Mouse (Mus musculus) CH12.LX (cell line): Measurements from ENCODE around the gene Ccdc38. TPM values are rescaled to one million over a fixed set of nuclear protein-coding genes. Genes with fewer than 3 reads are reported as not detected.
A peak's percentile ranks its signal among the peaks of the same experiment; 100 is the strongest.

Experiments
- DNase-seq: peaks from one replicate; pipeline ENCODE4 v3.0.0-alpha.2; 2013; ENCODE audit errors: extremely low read depth
- H3K27ac ChIP-seq: 2 replicates; pipeline ENCODE4 v1.5.1; 2012; ENCODE audit warnings: low read depth, mild to moderate bottlenecking, control low read depth, moderate library complexity; ENCODE audit not compliant: insufficient read depth
- H3K27me3 ChIP-seq: replicated peaks from 2 replicates; pipeline ENCODE3; 2012; ENCODE audit warnings: inconsistent platforms
- H3K36me3 ChIP-seq, 2 experiments: replicated peaks in 1 of 2; 2 replicates each; pipeline versions ENCODE3 to v1.6.1; 2012; ENCODE audit warnings: inconsistent platforms in 1 of 2, low read length in 1 of 2, mild to moderate bottlenecking in 1 of 2, mixed read lengths in 1 of 2, moderate library complexity in 1 of 2; ENCODE audit not compliant: control insufficient read depth in 1 of 2, insufficient read depth in 1 of 2
- H3K4me1 ChIP-seq, 2 experiments: 2 replicates each; pipeline ENCODE4 v1.6.1; 2012; ENCODE audit warnings: inconsistent platforms in 1 of 2, moderate library complexity in 1 of 2; ENCODE audit not compliant: insufficient read depth in 2 of 2, control insufficient read depth in 1 of 2
- H3K4me2 ChIP-seq: 2 replicates; pipeline ENCODE4 v1.6.1; 2012; ENCODE audit warnings: low read depth, mild to moderate bottlenecking, control low read depth; ENCODE audit not compliant: poor library complexity, insufficient read depth, severe bottlenecking
- H3K4me3 ChIP-seq, 3 experiments: fragments of 150-350 bp in 1 of 3; sonication (generic) in 1 of 3; replicated peaks in 1 of 3; 2 replicates each; pipeline versions ENCODE3 to v1.5.1; 2011 to 2012; ENCODE audit warnings: low read depth in 2 of 3, low read length in 2 of 3, mild to moderate bottlenecking in 2 of 3, moderate library complexity in 2 of 3, control low read depth in 1 of 3, improper control_type of control experiment in 1 of 3, inconsistent platforms in 1 of 3, mixed read lengths in 1 of 3; ENCODE audit not compliant: poor library complexity in 1 of 3
- H3K79me2 ChIP-seq: replicated peaks from 2 replicates; pipeline ENCODE4 v1.6.1; 2012; ENCODE audit warnings: mild to moderate bottlenecking, moderate library complexity; ENCODE audit not compliant: control insufficient read depth, poor library complexity, insufficient read depth, severe bottlenecking; ENCODE audit errors: extremely low read depth
- H3K9ac ChIP-seq: 2 replicates; pipeline ENCODE4 v1.6.1; 2012; ENCODE audit warnings: low read depth, mild to moderate bottlenecking, control low read depth, moderate library complexity; ENCODE audit not compliant: insufficient read depth
- H3K9me3 ChIP-seq: replicated peaks from 2 replicates; pipeline ENCODE3; 2012; ENCODE audit warnings: low read length, inconsistent platforms, mixed read lengths
- BHLHE40 ChIP-seq: IDR thresholded peaks from 2 replicates; pipeline ENCODE4 v1.6.1; 2011; ENCODE audit warnings: mild to moderate bottlenecking, low read depth, low read length, improper control_type of control experiment
- CHD1 ChIP-seq: IDR thresholded peaks from 2 replicates; pipeline ENCODE4 v1.6.1; 2012; ENCODE audit warnings: low read depth, low read length, improper control_type of control experiment, inconsistent platforms
- EP300 ChIP-seq: IDR thresholded peaks from 2 replicates; pipeline ENCODE4 v1.6.1; 2011; ENCODE audit warnings: low read length, improper control_type of control experiment
- HCFC1 ChIP-seq: IDR thresholded peaks from 2 replicates; pipeline ENCODE4 v1.6.1; 2012; ENCODE audit warnings: low read depth, mild to moderate bottlenecking, inconsistent platforms, low read length, improper control_type of control experiment
- IRF4 ChIP-seq: IDR thresholded peaks from 2 replicates; pipeline ENCODE4 v1.6.1; 2014; ENCODE audit warnings: low read depth, mild to moderate bottlenecking, inconsistent platforms, low read length, improper control_type of control experiment
- KAT2A ChIP-seq: IDR thresholded peaks from 2 replicates; pipeline ENCODE4 v1.6.1; 2012; ENCODE audit warnings: low read length, improper control_type of control experiment, inconsistent platforms; ENCODE audit not compliant: insufficient replicate concordance
- MAZ ChIP-seq: IDR thresholded peaks from 2 replicates; pipeline ENCODE4 v1.6.1; 2012; ENCODE audit warnings: low read depth, mild to moderate bottlenecking, inconsistent platforms, low read length, improper control_type of control experiment, moderate library complexity
- MYC ChIP-seq: IDR thresholded peaks from 2 replicates; pipeline ENCODE4 v1.6.1; 2011; ENCODE audit warnings: low read depth, mild to moderate bottlenecking, improper control_type of control experiment, low read length
- POLR2AphosphoS2 ChIP-seq: IDR thresholded peaks from 2 replicates; pipeline ENCODE4 v1.6.1; 2011; ENCODE audit warnings: low read depth, low read length, improper control_type of control experiment
- RAD21 ChIP-seq: IDR thresholded peaks from 2 replicates; pipeline ENCODE4 v1.6.1; 2011; ENCODE audit warnings: low read depth, mild to moderate bottlenecking, low read length, improper control_type of control experiment, moderate library complexity
- SIN3A ChIP-seq: IDR thresholded peaks from 2 replicates; pipeline ENCODE4 v1.6.1; 2012; ENCODE audit warnings: low read length, improper control_type of control experiment, inconsistent platforms
- SMC3 ChIP-seq: IDR thresholded peaks from 2 replicates; pipeline ENCODE4 v1.6.1; 2011; ENCODE audit warnings: low read depth, low read length, improper control_type of control experiment
- TBP ChIP-seq: conservative IDR thresholded peaks from 2 replicates; pipeline ENCODE4 v1.6.1; 2011; ENCODE audit warnings: low read depth, low read length, improper control_type of control experiment
- TCF12 ChIP-seq: IDR thresholded peaks from 2 replicates; pipeline ENCODE4 v1.6.1; 2014; ENCODE audit warnings: low read depth, mild to moderate bottlenecking, inconsistent platforms, low read length, improper control_type of control experiment
- UBTF ChIP-seq: IDR thresholded peaks from 2 replicates; pipeline ENCODE4 v1.6.1; 2012; ENCODE audit warnings: low read depth, mild to moderate bottlenecking, inconsistent platforms, low read length, improper control_type of control experiment, moderate library complexity
- ZMIZ1 ChIP-seq: IDR thresholded peaks from 2 replicates; pipeline ENCODE4 v1.6.1; 2012; ENCODE audit warnings: low read depth, mild to moderate bottlenecking, inconsistent platforms, low read length, improper control_type of control experiment
- ZNF384 ChIP-seq: IDR thresholded peaks from 2 replicates; pipeline ENCODE4 v1.6.1; 2012; ENCODE audit warnings: low read depth, low read length, improper control_type of control experiment, inconsistent platforms
- dilution Hi-C: fragments of 300-500 bp; cut with MboI; formaldehyde crosslinking; loops from 2 replicates; pipeline ENCODE4 v1.14.3; 2020; ENCODE audit warnings: low sequenced_read_pairs; ENCODE audit not compliant: extremely low pct_unique_long_range_greater_than_20kb, extremely low pct_ligation_motif_present
- in situ Hi-C: fragments of 300-500 bp; cut with MboI; formaldehyde crosslinking; loops from 3 replicates; pipeline ENCODE4 v1.14.3; 2019; ENCODE audit warnings: low sequenced_read_pairs, low pct_ligation_motif_present, low pct_unique_long_range_greater_than_20kb, mixed read lengths
- polyA plus RNA-seq: library from polyadenylated mRNA; unstranded; fragments of >175 nt; gene quantifications from 2 replicates; pipeline ENCODE4 v1.2.1, GENCODE M21; 2012; ENCODE audit warnings: low read depth; ENCODE audit not compliant: insufficient read length
- total RNA-seq, 2 experiments: library from RNA; depleted of rRNA; stranded (reverse); fragments of 300-350 nt in 1 of 2; fragments of >200 nt in 1 of 2; gene quantifications; 2 replicates each; pipeline ENCODE4 v1.2.3; 2012 to 2014

Gene Ccdc38
- total and polyA plus RNA-seq, 3 experiments: 9.2 to 47.3 (median 17.9) TPM

GRCm38 (mm10) chr10:93614850-93615249 lies 74.4 kb downstream of the Ccdc38 start:
- peaks cover 0 to 8% of the 10 kb centered on the region in 2 experiments; a peak in 1 of 4 replicates for H3K4me1 ChIP-seq
- H3K4me3 ChIP-seq: no peak overlapping the region
- H3K4me2 ChIP-seq: no peak overlapping the region
- no peaks in the 10 kb centered on the region for H3K36me3 ChIP-seq
- TF ChIP-seq IRF4 (no peak), BHLHE40 (peak; percentile 80)
- in situ Hi-C loops (loop anchor here (10.0 kb wide), 1 partner anchor 70 kb away; no protein-coding TSS in a partner anchor), dilution Hi-C loops (no loop called here)
- H3K27me3 ChIP-seq: no peaks in the 10 kb centered on the region
- H3K79me2 ChIP-seq: no peaks in the 10 kb centered on the region
- no peak overlapping the region for H3K27ac ChIP-seq
- no peak overlapping the region for H3K9ac ChIP-seq
- DNase-seq: no peak
- H3K9me3 ChIP-seq: no peaks in the 10 kb centered on the region

- Histone ChIP-seq H3K27me3 (no peaks in the 10 kb centered on the region), H3K4me3 (no peak overlapping the region), H3K79me2 (no peaks in the 10 kb centered on the region), H3K4me2 (peak overlapping the region; percentile 44; the same call in 1 of the 2 replicates), H3K9ac (no peak overlapping the region), H3K4me1 (peaks cover 3% of the 10 kb centered on the region in 2 experiments; a peak in 1 of 4 replicates), H3K36me3 (no peaks in the 10 kb centered on the region), H3K9me3 (no peaks in the 10 kb centered on the region), H3K27ac (no peak overlapping the region)
- DNase-seq: no peak
- TF ChIP-seq EP300: no peak
- no peak for TF ChIP-seq RAD21
- TF ChIP-seq TCF12: no peak
- no peak for TF ChIP-seq TBP
- TF ChIP-seq BHLHE40: no peak
- no peak for TF ChIP-seq MAZ
- TF ChIP-seq SMC3: no peak
- TF ChIP-seq SIN3A: no peak
- no peak for TF ChIP-seq ZMIZ1
- TF ChIP-seq KAT2A: no peak
- TF ChIP-seq ZNF384: no peak
- no peak for TF ChIP-seq CHD1
- no peak for TF ChIP-seq MYC
- TF ChIP-seq HCFC1: no peak
- no peak for TF ChIP-seq POLR2AphosphoS2
- no peak for TF ChIP-seq UBTF
- in situ Hi-C loops (no loop called here), dilution Hi-C loops (no loop called here)
Measured at GRCm38 (mm10) chr10:93620438-93621179, 80.2 kb downstream of the Ccdc38 start.
